Mouse (Mus musculus) myocyte (in vitro differentiated cells): ENCODE data around the gene Ncoa3. TPM values are rescaled to one million over a fixed set of nuclear protein-coding genes. Genes with fewer than 3 reads are reported as not detected.

Source experiments
- H3K27me3 ChIP-seq: one replicate; pipeline ENCODE4 v1.6.1; 2011; ENCODE audit not compliant: control insufficient read depth, insufficient read depth, insufficient read length
- H3K36me3 ChIP-seq: one replicate; pipeline ENCODE4 v1.6.1; 2011; ENCODE audit not compliant: control insufficient read depth, insufficient read depth
- H3K4me2 ChIP-seq: one replicate; pipeline ENCODE4 v1.6.1; 2011; ENCODE audit warnings: low read depth, control low read depth
- H3K4me3 ChIP-seq: one replicate; pipeline ENCODE4 v1.5.1; 2011; ENCODE audit warnings: mild to moderate bottlenecking, control low read depth, moderate library complexity
- H3K79me2 ChIP-seq: one replicate; pipeline ENCODE4 v1.6.1; 2011; ENCODE audit not compliant: control insufficient read depth, insufficient read depth
- H3ac ChIP-seq: one replicate; pipeline ENCODE4 v1.6.1; 2011; ENCODE audit not compliant: control insufficient read depth, insufficient read length
- CEBPB ChIP-seq: IDR thresholded peaks from 2 replicates; pipeline ENCODE4 v1.6.1; 2011; ENCODE audit warnings: mild to moderate bottlenecking, moderate library complexity; ENCODE audit not compliant: poor library complexity, insufficient read depth, severe bottlenecking
- E2F4 ChIP-seq: IDR thresholded peaks from one replicate; pipeline ENCODE4 v1.6.1; 2011; ENCODE audit warnings: mild to moderate bottlenecking, control low read depth, moderate library complexity; ENCODE audit not compliant: insufficient read depth
- MAX ChIP-seq: IDR thresholded peaks from one replicate; pipeline ENCODE4 v1.6.1; 2011; ENCODE audit warnings: low read depth, mild to moderate bottlenecking, control low read depth
- MYOD1 ChIP-seq, 3 experiments: IDR thresholded peaks; one replicate each; pipeline ENCODE4 v1.6.1; 2011; ENCODE audit warnings: control low read depth in 2 of 3, low read depth in 2 of 3, mild to moderate bottlenecking in 2 of 3, moderate library complexity in 1 of 3; ENCODE audit not compliant: insufficient read length in 2 of 3, control insufficient read depth in 1 of 3
- MYOG ChIP-seq, 3 experiments: IDR thresholded peaks; one replicate each; pipeline ENCODE4 v1.6.1; 2011; ENCODE audit warnings: control low read depth in 2 of 3, low read depth in 2 of 3, mild to moderate bottlenecking in 2 of 3; ENCODE audit not compliant: insufficient read length in 2 of 3, control insufficient read depth in 1 of 3, insufficient read depth in 1 of 3
- POLR2A ChIP-seq: IDR thresholded peaks from one replicate; pipeline ENCODE4 v1.6.1; 2011; ENCODE audit warnings: low read depth, mild to moderate bottlenecking, control low read depth, moderate library complexity; ENCODE audit not compliant: insufficient read length
- POLR2AphosphoS2 ChIP-seq: IDR thresholded peaks from one replicate; pipeline ENCODE4 v1.6.1; 2011; ENCODE audit warnings: low read depth, control low read depth; ENCODE audit not compliant: insufficient read length
- REST ChIP-seq: IDR thresholded peaks from one replicate; pipeline ENCODE4 v1.6.1; 2011; ENCODE audit warnings: mild to moderate bottlenecking, control low read depth, moderate library complexity; ENCODE audit not compliant: insufficient read depth, insufficient read length
- SRF ChIP-seq: IDR thresholded peaks from one replicate; pipeline ENCODE4 v1.6.1; 2011; ENCODE audit warnings: low read depth; ENCODE audit not compliant: control insufficient read depth, insufficient read length
- TCF12 ChIP-seq: IDR thresholded peaks from one replicate; pipeline ENCODE4 v1.6.1; 2011; ENCODE audit warnings: mild to moderate bottlenecking, control low read depth; ENCODE audit not compliant: poor library complexity, insufficient read depth, severe bottlenecking
- TCF3 ChIP-seq: IDR thresholded peaks from one replicate; pipeline ENCODE4 v1.6.1; 2011; ENCODE audit warnings: low read depth, control low read depth; ENCODE audit not compliant: insufficient read length
- USF1 ChIP-seq: IDR thresholded peaks from one replicate; pipeline ENCODE4 v1.6.1; 2011; ENCODE audit warnings: low read depth, mild to moderate bottlenecking, control low read depth, moderate library complexity
- polyA plus RNA-seq: library from polyadenylated mRNA; unstranded; fragments of >200 nt; fragmentation: generic; extraction: Trizol; gene quantifications from one replicate; pipeline ENCODE4 v1.2.1, GENCODE M21; 2012; ENCODE audit warnings: missing spikeins

Ncoa3 gene
- polyA plus RNA-seq, 1 experiment, result 5.8 TPM

GRCm38 (mm10) chr2:165949719-165950118 lies 42.7 kb upstream of the Ncoa3 start:
- Histone ChIP-seq H3K36me3 (no peaks in the 10 kb centered on the region), H3ac (no peak overlapping the region), H3K4me3 (no peak overlapping the region), H3K79me2 (no peaks in the 10 kb centered on the region), H3K4me2 (no peak overlapping the region), H3K27me3 (no peaks in the 10 kb centered on the region)
- TF ChIP-seq MYOD1 (IDR thresholded peaks at IDR 0.05; ENCODE audit: control insufficient read depth in 1 of 3, insufficient read length in 2 of 3, low read depth in 2 of 3), result no peak
- no peak for TF ChIP-seq MAX
- no peak for TF ChIP-seq REST
- no peak for TF ChIP-seq POLR2A
- no peak for TF ChIP-seq MYOG (IDR thresholded peaks at IDR 0.05; ENCODE audit: control insufficient read depth in 1 of 3, insufficient read depth in 1 of 3, insufficient read length in 2 of 3, low read depth in 2 of 3)
- no peak for TF ChIP-seq CEBPB
- no peak for TF ChIP-seq E2F4
- no peak for TF ChIP-seq POLR2AphosphoS2
- TF ChIP-seq USF1, result no peak
- no peak for TF ChIP-seq TCF3

- no peak for TF ChIP-seq E2F4
- peak in 2 of 3 experiments; percentile 13 to 22 for TF ChIP-seq MYOG (IDR thresholded peaks at IDR 0.05; ENCODE audit: control insufficient read depth in 1 of 3, insufficient read depth in 1 of 3, insufficient read length in 2 of 3, low read depth in 2 of 3)
- TF ChIP-seq MYOD1 (IDR thresholded peaks at IDR 0.05; ENCODE audit: control insufficient read depth in 1 of 3, insufficient read length in 2 of 3, low read depth in 2 of 3), result peak in 1 of 3 experiments; percentile 33
- TF ChIP-seq TCF3, result no peak
- no peak for TF ChIP-seq POLR2AphosphoS2
- TF ChIP-seq POLR2A, result no peak
- Histone ChIP-seq H3K36me3 (no peaks in the 10 kb centered on the region), H3K4me2 (no peak overlapping the region)
Measured at GRCm38 (mm10) chr2:165951432-165952068, 40.9 kb upstream of the Ncoa3 start.

GRCm38 (mm10) chr2:165954872-165955271 lies 37.6 kb upstream of the Ncoa3 start:
- H3K36me3 ChIP-seq, result no peaks in the 10 kb centered on the region
- H3K4me3 ChIP-seq, result no peak overlapping the region
- no peaks in the 10 kb centered on the region for H3K79me2 ChIP-seq
- no peak overlapping the region for H3K4me2 ChIP-seq
- H3ac ChIP-seq, result no peak overlapping the region
- TF ChIP-seq REST, result no peak
- TF ChIP-seq POLR2A, result no peak
- TF ChIP-seq TCF12, result no peak
- no peak for TF ChIP-seq SRF
- TF ChIP-seq TCF3, result no peak
- TF ChIP-seq MYOD1 (IDR thresholded peaks at IDR 0.05; ENCODE audit: control insufficient read depth in 1 of 3, insufficient read length in 2 of 3, low read depth in 2 of 3), result no peak
- TF ChIP-seq E2F4, result no peak
- no peak for TF ChIP-seq POLR2AphosphoS2
- TF ChIP-seq CEBPB, result no peak
- TF ChIP-seq MYOG (IDR thresholded peaks at IDR 0.05; ENCODE audit: control insufficient read depth in 1 of 3, insufficient read depth in 1 of 3, insufficient read length in 2 of 3, low read depth in 2 of 3), result no peak
- TF ChIP-seq MAX, result no peak
- no peak for TF ChIP-seq USF1
- no peaks in the 10 kb centered on the region for H3K27me3 ChIP-seq

More at GRCm38 (mm10) chr2:165951432-165952068, 40.9 kb upstream of the Ncoa3 start:
- Histone ChIP-seq H3ac (no peak overlapping the region), H3K79me2 (no peaks in the 10 kb centered on the region), H3K27me3 (no peaks in the 10 kb centered on the region), H3K4me3 (no peak overlapping the region)

- H3ac ChIP-seq, result no peak overlapping the region
- no peak overlapping the region for H3K4me3 ChIP-seq
- no peak overlapping the region for H3K4me2 ChIP-seq
- H3K79me2 ChIP-seq, result no peaks in the 10 kb centered on the region
- no peaks in the 10 kb centered on the region for H3K27me3 ChIP-seq
- no peaks in the 10 kb centered on the region for H3K36me3 ChIP-seq
- TF ChIP-seq TCF3, result no peak
- TF ChIP-seq POLR2A, result no peak
- no peak for TF ChIP-seq REST
- TF ChIP-seq USF1, result no peak
- no peak for TF ChIP-seq MYOD1 (IDR thresholded peaks at IDR 0.05; ENCODE audit: control insufficient read depth in 1 of 3, insufficient read length in 2 of 3, low read depth in 2 of 3)
- TF ChIP-seq MAX, result no peak
- no peak for TF ChIP-seq E2F4
- no peak for TF ChIP-seq POLR2AphosphoS2
- no peak for TF ChIP-seq MYOG (IDR thresholded peaks at IDR 0.05; ENCODE audit: control insufficient read depth in 1 of 3, insufficient read depth in 1 of 3, insufficient read length in 2 of 3, low read depth in 2 of 3)
- no peak for TF ChIP-seq CEBPB
- no peak for TF ChIP-seq TCF12
- TF ChIP-seq SRF, result no peak
Measured at GRCm38 (mm10) chr2:165955386-165955785, 37.0 kb upstream of the Ncoa3 start.

GRCm38 (mm10) chr2:165956096-165956740 lies 36.2 kb upstream of the Ncoa3 start:
- no peaks in the 10 kb centered on the region for H3K27me3 ChIP-seq
- no peaks in the 10 kb centered on the region for H3K36me3 ChIP-seq
- H3K4me2 ChIP-seq, result no peak overlapping the region
- no peak overlapping the region for H3ac ChIP-seq
- H3K79me2 ChIP-seq, result no peaks in the 10 kb centered on the region
- no peak overlapping the region for H3K4me3 ChIP-seq
- TF ChIP-seq POLR2AphosphoS2 (no peak), POLR2A (no peak), E2F4 (no peak), USF1 (no peak), MYOG (IDR thresholded peaks at IDR 0.05; ENCODE audit: control insufficient read depth in 1 of 3, insufficient read depth in 1 of 3, insufficient read length in 2 of 3, low read depth in 2 of 3) (no peak), TCF12 (no peak), MAX (no peak), REST (no peak), CEBPB (no peak), SRF (no peak), MYOD1 (IDR thresholded peaks at IDR 0.05; ENCODE audit: control insufficient read depth in 1 of 3, insufficient read length in 2 of 3, low read depth in 2 of 3) (no peak), TCF3 (no peak)
